Mouse (Mus musculus) spleen, embryonic (tissue): ENCODE data around the gene Aprt.

ENCODE experiments used
- CTCF ChIA-PET: fragments of 350-600 bp; sonication (Branson Sonifier 250); formaldehyde crosslinking; loops from one replicate; lab custom pipeline; 2022; lab: Charles Lee

Gene Aprt

DNA sequence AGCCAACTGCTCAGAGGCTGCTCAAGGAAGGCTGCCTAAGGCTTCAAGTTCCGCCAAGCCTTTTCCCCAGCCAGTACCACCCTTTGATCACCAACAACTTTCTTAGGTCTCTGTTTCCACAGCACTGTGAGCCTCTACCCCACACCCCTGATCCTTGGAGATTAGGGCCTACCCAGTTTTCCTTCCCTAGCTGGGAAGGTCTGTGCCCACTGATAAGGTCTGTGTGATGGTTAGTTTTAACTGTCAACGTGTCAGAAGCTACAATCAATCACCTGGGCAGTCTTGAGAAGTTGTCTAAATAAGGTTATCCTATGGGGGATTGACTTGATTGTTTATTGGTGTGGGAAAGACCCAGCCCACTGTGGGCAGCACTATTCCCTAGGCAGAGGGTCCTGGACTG is 38.9 kb downstream of the Aprt start:
- CTCF ChIA-PET: no interaction called here

DNA sequence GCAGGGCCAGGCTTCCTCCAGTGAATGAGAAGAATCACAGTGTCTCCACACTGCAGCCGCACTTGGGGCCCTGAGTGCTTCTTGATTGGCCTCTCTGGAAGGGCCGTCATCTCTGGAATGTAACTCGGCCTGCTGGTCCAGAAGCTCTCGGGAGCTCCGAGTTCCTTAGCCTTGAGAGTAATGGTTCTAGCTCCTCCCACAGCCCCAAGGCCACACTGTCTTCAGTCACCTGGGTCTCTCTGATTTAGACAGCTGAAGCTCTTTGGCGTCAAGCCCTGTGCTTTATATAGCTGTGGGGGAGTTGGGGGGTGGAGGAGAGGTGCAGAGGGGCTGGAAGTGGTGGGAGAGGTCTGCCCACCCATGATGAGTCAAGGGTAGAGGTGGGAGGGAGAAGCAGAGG is 39.7 kb downstream of the Aprt start:
- CTCF ChIA-PET: no interaction called here

DNA sequence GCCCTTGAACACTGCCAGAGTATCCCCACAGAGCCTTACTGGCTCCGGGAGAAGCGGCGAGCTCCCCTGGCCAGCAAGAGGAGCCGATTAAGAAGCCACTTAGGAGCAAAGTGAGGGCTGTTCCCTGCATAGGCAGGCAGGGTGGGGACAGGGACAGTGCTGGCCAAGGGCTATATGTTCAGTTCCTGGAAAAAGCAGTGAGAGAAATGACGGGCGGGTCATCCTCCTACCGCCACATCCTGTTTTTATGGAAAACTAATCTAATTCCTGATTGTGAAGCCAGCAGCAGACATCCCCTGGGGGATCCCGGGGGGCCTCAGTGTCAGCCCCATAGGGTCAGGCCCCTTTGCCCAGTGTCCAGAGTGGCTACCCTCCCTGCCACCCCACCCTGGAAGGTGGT is 45.4 kb downstream of the Aprt start:
- CTCF ChIA-PET: no interaction called here

DNA sequence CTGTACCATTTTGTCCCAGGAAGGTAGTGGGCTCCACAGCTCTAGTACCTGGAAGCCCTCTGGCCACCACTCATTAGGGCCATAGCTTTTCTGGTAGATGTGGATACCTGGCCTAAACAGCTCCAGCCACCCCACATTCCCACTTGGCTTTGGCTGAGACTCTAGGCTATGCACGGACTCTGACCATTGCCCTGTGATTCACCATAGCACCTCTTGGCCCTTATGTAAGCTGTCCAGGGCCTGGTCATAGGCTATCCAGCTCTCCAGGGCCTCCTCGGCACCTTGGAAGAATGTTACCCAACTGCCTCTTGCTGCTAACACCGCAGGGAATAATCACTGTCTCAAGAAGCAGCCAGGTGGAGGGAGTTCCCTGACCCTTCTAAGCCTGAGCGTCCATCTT is 47.5 kb downstream of the Aprt start:
- CTCF ChIA-PET: no interaction called here

DNA sequence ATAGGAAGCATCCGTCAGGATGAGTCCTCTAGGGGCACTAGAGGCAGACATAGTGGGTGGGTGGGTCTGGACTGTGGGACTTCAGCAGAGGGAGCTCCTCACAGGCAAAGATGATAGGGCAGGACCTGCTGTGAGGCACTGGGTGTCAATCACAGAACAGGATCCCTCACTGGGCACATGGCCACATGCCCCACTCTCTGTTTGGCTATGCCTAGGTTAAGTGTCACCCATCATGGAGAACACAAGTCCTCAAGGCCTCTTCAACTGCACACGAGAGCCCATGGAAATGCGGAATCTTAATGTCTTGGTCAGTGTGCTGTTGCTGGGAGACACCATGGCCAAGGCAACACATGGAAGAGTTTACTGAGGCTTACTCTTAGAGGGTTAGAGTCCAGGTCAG is 48.8 kb downstream of the Aprt start:
- CTCF ChIA-PET: no interaction called here

DNA sequence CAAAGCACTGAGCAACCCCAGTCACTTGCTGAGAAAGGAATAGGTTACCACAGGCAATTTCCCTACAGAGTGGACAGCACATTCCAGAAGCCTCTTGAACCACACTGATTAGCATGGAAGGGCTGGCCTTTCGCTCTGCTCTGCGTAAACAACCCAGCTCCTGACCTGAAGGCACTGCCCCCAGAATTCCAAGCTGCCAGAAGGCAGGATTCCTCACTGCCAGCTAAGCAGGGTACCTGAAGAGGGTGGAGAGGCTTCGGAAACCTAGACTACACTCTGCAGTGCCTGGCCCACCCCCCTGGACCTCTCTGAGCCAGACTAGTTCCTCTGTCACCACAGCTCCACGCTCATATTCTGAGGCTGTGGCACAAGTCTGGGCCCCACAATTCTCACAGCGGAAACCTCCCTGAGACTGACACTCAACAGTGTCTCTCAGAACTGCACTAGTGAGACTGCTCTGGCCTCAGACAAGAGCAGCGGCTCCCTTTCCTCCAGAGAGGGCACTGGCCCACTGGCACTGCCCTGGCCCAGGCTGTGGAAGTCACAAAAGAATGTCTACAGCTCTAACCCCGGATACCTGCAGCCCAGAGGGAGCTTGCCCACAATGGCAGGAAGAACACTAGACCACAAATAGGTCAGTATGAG is 50.1 kb downstream of the Aprt start:
- CTCF ChIA-PET: no interaction called here

DNA sequence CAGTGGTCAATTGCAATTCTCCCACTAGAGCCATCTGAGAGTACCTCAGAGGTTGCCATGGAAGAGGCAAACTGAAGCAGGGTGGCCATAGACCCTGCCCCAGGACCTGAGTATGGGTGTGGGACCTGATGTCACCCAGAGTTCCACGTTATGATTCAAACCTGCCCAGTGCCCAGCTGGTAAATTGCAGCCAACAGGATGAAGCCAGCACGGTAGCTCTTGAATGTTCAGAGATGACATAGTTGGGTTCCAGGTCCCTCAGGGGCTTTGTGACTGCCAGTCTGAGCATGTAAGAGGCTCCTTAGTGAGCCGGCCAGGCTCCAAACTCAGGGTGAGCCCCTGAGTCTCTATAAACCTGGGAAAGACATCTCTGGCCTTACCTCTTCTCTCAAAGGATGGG is 50.6 kb downstream of the Aprt start:
- CTCF ChIA-PET: no interaction called here

DNA sequence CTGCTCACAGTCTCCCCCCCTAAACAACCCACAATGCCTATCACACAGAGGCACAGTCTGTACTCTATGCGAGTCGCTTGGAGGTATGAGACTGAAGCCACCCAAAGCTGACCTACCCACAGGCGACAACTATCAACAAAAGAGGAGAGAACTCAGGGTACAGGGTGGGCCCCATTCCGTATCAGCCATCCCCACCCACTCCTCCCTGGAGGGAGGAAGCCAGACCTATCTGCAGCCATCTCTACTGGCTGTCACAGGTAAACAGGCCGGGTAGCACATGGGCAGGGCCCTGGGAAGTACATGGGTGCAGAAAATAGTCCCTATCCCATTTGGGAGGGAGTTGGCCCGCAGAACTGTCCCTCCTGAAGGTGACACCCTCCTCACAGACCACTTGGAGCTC is 51.7 kb downstream of the Aprt start:
- CTCF ChIA-PET: no interaction called here
